Mouse (Mus musculus) v-Abl transformed pro-B cells (cell line): ENCODE data around the gene Scn8a.

Experiments
- in situ Hi-C, 2 experiments: fragments of 400-800 bp; cut with MboI; formaldehyde crosslinking; loops; one replicate each; pipeline ENCODE4 v1.15.1; 2025; ENCODE audit not compliant: unreplicated experiment in 2 of 2

The Scn8a gene

GRCm38 (mm10) chr15:100871107-100872011, 1.7 kb downstream of the Scn8a start:
- in situ Hi-C loops = no loop called here

GRCm38 (mm10) chr15:100873155-100873554, 3.5 kb downstream of the Scn8a start:
- in situ Hi-C loops = no loop called here

- in situ Hi-C loops = no loop called here
Measured at GRCm38 (mm10) chr15:100879073-100879472, 9.4 kb downstream of the Scn8a start.

- in situ Hi-C loops = no loop called here
Measured at GRCm38 (mm10) chr15:100881385-100881784, 11.7 kb downstream of the Scn8a start.

GRCm38 (mm10) chr15:100884481-100884880, 14.8 kb downstream of the Scn8a start:
- in situ Hi-C loops = no loop called here

- in situ Hi-C loops = no loop called here
Measured at GRCm38 (mm10) chr15:100891962-100892361, 22.3 kb downstream of the Scn8a start.

GRCm38 (mm10) chr15:100896502-100896901, 26.8 kb downstream of the Scn8a start:
- in situ Hi-C loops = no loop called here

- in situ Hi-C loops = loop anchor here in 1 of 2 experiments (5.0 to 10.0 kb wide), 2 partner anchors 57 to 139 kb away; partner anchors contain the start of gene Slc4a8
Measured at GRCm38 (mm10) chr15:100903811-100904210, 34.2 kb downstream of the Scn8a start.

GRCm38 (mm10) chr15:100905006-100905405, 35.3 kb downstream of the Scn8a start:
- in situ Hi-C loops = loop anchor here in 1 of 2 experiments (10.0 kb wide), 1 partner anchor 140 kb away; the partner anchor contains the start of gene Slc4a8

GRCm38 (mm10) chr15:100905751-100906150, 36.1 kb downstream of the Scn8a start:
- in situ Hi-C loops = loop anchor here in 1 of 2 experiments (10.0 kb wide), 1 partner anchor 141 kb away; the partner anchor contains the start of gene Slc4a8

GRCm38 (mm10) chr15:100908817-100909216, 39.2 kb downstream of the Scn8a start:
- in situ Hi-C loops = loop anchor here in 1 of 2 experiments (10.0 kb wide), 1 partner anchor 144 kb away; the partner anchor contains the start of gene Slc4a8

GRCm38 (mm10) chr15:100909734-100910163, 40.1 kb downstream of the Scn8a start:
- in situ Hi-C loops = loop anchor here in 1 of 2 experiments (10.0 kb wide), 1 partner anchor 145 kb away; the partner anchor contains the start of gene Slc4a8

- in situ Hi-C loops = no loop called here
Measured at GRCm38 (mm10) chr15:100910381-100910841, 40.8 kb downstream of the Scn8a start.

- in situ Hi-C loops = no loop called here
Measured at GRCm38 (mm10) chr15:100912676-100913266, 43.1 kb downstream of the Scn8a start.

GRCm38 (mm10) chr15:100914734-100915242, 45.1 kb downstream of the Scn8a start:
- in situ Hi-C loops = no loop called here

GRCm38 (mm10) chr15:100918046-100918445, 48.4 kb downstream of the Scn8a start:
- in situ Hi-C loops = no loop called here

- in situ Hi-C loops = no loop called here
Measured at GRCm38 (mm10) chr15:100922210-100922609, 52.6 kb downstream of the Scn8a start.

- in situ Hi-C loops = no loop called here
Measured at GRCm38 (mm10) chr15:100923476-100923875, 53.8 kb downstream of the Scn8a start.

GRCm38 (mm10) chr15:100924941-100925340, 55.3 kb downstream of the Scn8a start:
- in situ Hi-C loops = no loop called here

GRCm38 (mm10) chr15:100930477-100930876, 60.8 kb downstream of the Scn8a start:
- in situ Hi-C loops = no loop called here

GRCm38 (mm10) chr15:100936176-100936575, 66.5 kb downstream of the Scn8a start:
- in situ Hi-C loops = no loop called here
